Mouse (Mus musculus) splenic B cell, adult 2 months (primary cell): Measurements from ENCODE around the gene Lrg1.

Experiments used
- DNase-seq: peaks from one replicate; pipeline ENCODE4 v3.0.0-alpha.2; 2011; ENCODE audit warnings: low read depth, low spot score
- H3K27me3 ChIP-seq: 2 replicates; pipeline ENCODE4 v1.6.1; 2012; ENCODE audit warnings: mild to moderate bottlenecking, low read length, moderate library complexity, mixed read lengths; ENCODE audit not compliant: control insufficient read depth, poor library complexity, insufficient read depth, severe bottlenecking
- H3K36me3 ChIP-seq: 2 replicates; pipeline ENCODE4 v1.6.1; 2012; ENCODE audit warnings: mild to moderate bottlenecking, low read length, moderate library complexity, mixed read lengths; ENCODE audit not compliant: control insufficient read depth, poor library complexity, insufficient read depth, severe bottlenecking

Lrg1 gene

DNA sequence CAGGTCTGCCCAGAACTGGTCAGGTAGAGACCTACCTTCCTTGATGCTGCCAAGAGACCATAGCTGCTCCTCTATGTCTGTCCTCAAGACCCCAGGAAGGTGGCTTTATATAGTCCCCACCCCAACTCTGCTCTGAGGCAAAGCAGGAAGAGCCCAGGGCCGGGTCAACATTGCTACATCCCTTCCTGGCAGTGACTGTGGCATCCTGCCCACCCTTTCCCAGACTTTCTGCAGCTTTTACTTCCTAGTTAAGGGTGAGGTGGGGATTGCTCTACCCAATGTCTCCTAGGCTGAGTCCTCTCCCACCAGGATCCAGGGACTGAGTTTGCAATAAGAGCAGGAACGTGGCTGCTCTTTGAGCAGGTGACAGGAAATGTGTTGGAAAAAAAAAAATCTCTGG is at the start of gene Lrg1:
Lrg1 (minus strand) TSS at position 176 of the 400 bp plus-strand sequence.
- no peak for DNase-seq

GRCm38 (mm10) chr17:56171456-56171855 is 49.7 kb upstream of the Lrg1 start:
- H3K36me3 ChIP-seq = 0 out of 2 replicates have a peak, but pooled peaks cover 2% of the 10 kb centered on the region
- DNase-seq = no peak
- no peaks in the 10 kb centered on the region for H3K27me3 ChIP-seq

More for the DNA sequence above, at the start of gene Lrg1:
- Histone ChIP-seq H3K36me3 (no peaks in the 10 kb centered on the region), H3K27me3 (no peaks in the 10 kb centered on the region)

- H3K36me3 ChIP-seq = no peaks in the 10 kb centered on the region
- no peak for DNase-seq
- no peaks in the 10 kb centered on the region for H3K27me3 ChIP-seq
Observed at GRCm38 (mm10) chr17:56170636-56171035, 48.8 kb upstream of the Lrg1 start.

GRCm38 (mm10) chr17:56169830-56170229 is 48.0 kb upstream of the Lrg1 start:
- no peaks in the 10 kb centered on the region for H3K36me3 ChIP-seq
- DNase-seq = no peak
- H3K27me3 ChIP-seq = no peaks in the 10 kb centered on the region

DNA sequence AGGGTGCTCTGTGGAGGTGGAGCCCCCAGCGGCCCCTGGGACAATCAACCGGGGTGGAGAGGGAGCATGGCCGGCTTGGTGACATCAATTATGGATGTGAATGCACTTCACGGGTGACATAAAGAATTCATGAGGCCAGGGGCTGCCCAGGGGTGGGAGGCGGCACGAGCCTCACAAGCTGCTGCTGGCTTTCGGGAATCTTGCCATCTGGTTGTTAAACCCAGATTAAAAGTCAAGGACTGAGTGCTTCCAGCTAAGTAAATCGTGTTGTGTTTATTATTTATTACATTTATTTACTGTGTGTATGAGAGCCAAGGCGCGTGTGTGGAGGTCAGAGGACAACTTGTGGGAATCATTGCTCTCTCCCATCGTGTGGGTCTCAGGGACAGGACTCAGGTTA is 43.9 kb upstream of the Lrg1 start:
- H3K36me3 ChIP-seq = no peaks in the 10 kb centered on the region
- DNase-seq = no peak
- no peaks in the 10 kb centered on the region for H3K27me3 ChIP-seq

DNA sequence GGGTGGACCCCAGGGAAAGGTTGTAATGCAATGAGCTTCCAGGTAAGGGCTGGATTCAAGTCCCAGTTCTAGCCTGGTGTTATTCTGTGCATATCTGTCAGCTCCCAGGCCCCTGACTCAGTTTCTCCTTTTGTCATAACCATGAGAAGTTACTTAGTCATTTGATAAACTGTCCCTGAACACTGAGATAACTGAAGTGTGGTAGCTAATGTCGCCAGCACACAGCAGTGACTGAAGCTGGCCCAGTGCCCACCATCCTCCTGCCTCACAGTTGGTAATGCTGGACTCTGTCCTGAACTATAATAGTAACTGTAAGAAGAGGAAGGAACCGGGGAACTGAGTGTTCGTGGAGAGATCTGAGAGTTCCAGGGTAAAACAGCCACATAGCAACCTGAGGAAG is 42.7 kb upstream of the Lrg1 start:
- Histone ChIP-seq H3K27me3 (no peaks in the 10 kb centered on the region), H3K36me3 (no peaks in the 10 kb centered on the region)
- DNase-seq = no peak

GRCm38 (mm10) chr17:56163523-56164102 is 41.8 kb upstream of the Lrg1 start:
- no peaks in the 10 kb centered on the region for H3K36me3 ChIP-seq
- no peak for DNase-seq
- H3K27me3 ChIP-seq = no peaks in the 10 kb centered on the region

DNA sequence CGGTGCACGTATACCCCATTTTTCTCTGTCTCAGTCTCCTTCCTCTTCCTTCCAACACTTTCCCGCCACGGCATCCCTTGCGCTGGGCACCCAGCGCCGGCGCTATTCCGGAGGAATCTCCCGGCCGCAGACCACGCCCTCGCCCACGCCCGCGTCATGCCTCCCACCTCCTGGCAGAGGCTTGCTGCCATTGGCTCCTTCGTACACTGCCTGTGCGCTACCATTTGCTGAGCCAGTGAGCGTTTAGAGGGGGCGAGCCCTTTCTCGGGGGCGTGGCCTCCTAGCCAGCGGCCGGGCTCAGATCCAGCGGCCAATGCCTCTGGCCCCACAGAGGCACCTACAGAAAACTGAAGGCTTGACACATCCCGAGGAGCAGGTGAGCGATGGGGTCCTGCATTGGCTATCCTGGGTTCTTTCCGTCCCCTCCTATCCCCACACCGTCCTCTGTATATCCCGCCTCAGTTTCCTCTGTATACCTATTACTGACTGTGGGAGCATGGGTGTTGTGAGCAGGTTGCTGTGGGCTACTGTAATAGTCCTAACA is 40.5 kb upstream of the Lrg1 start, which contains the start of gene Tnfaip8l1:
Tnfaip8l1 (plus strand) TSS at position 247 of the 544 bp plus-strand sequence.
- Histone ChIP-seq H3K27me3 (no peaks in the 10 kb centered on the region), H3K36me3 (no peaks in the 10 kb centered on the region)
- DNase-seq = peak; percentile 91

GRCm38 (mm10) chr17:56159729-56160128 is 37.9 kb upstream of the Lrg1 start:
- Histone ChIP-seq H3K36me3 (no peaks in the 10 kb centered on the region), H3K27me3 (no peaks in the 10 kb centered on the region)
- DNase-seq = peak; percentile 62

GRCm38 (mm10) chr17:56153643-56154042 is 31.8 kb upstream of the Lrg1 start:
- DNase-seq = no peak
- no peaks in the 10 kb centered on the region for H3K27me3 ChIP-seq
- no peaks in the 10 kb centered on the region for H3K36me3 ChIP-seq

DNA sequence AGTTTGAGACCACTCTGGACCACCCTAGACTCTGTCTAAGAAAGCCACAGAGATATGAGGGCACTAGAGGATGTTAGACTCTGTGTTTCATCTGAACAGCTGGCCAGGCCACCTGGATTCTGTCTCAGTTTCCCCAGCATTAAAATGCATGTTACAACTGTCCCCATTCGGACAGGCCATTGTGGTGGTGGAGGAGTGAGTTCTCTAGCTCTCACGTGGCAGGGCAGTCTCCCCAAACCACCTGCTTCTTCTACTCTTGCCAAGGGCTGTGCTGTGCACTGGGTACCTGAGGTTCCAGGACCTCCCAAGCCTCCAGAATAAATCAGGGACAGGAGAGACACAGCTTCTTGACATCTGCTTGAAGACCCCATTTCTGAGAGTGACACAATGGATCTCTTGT is 28.1 kb upstream of the Lrg1 start:
- H3K27me3 ChIP-seq = no peaks in the 10 kb centered on the region
- DNase-seq = no peak
- H3K36me3 ChIP-seq = no peaks in the 10 kb centered on the region

GRCm38 (mm10) chr17:56148790-56149618 is 27.2 kb upstream of the Lrg1 start:
- DNase-seq = no peak
- Histone ChIP-seq H3K27me3 (no peaks in the 10 kb centered on the region), H3K36me3 (no peaks in the 10 kb centered on the region)

- Histone ChIP-seq H3K27me3 (no peaks in the 10 kb centered on the region), H3K36me3 (no peaks in the 10 kb centered on the region)
- DNase-seq = peak; percentile 86
Observed at GRCm38 (mm10) chr17:56148280-56148679, 26.5 kb upstream of the Lrg1 start.

DNA sequence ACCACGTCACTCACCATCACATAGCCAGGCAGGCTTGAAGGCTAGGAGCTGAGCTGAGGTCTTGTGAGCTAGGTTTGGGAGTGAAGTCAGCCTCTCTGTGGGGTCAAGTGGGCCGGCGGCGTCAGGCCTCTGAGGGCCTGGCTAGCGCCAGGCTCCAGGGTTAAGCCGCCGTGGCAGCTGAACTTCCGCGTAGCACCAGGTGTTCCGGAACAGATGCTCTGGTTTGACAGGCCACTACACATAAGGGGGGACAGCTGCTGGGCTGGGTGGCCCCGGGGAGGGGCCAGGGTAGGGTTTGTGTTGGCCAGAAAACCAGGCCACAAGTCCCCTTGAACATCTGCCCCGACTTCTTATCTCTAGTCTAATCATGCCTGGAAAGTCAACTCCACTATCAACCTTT is 25.6 kb upstream of the Lrg1 start:
- Histone ChIP-seq H3K27me3 (no peaks in the 10 kb centered on the region), H3K36me3 (no peaks in the 10 kb centered on the region)
- peak; percentile 49 for DNase-seq

GRCm38 (mm10) chr17:56146131-56146530 is 24.3 kb upstream of the Lrg1 start:
- DNase-seq = no peak
- Histone ChIP-seq H3K36me3 (no peaks in the 10 kb centered on the region), H3K27me3 (no peaks in the 10 kb centered on the region; the same call in 1 of the 2 replicates)
